Mouse (Mus musculus) hematopoietic stem cell, adult 5-6 weeks (primary cell): Measurements from ENCODE around the gene Fermt2. TPM values are rescaled to one million over a fixed set of nuclear protein-coding genes. Genes with fewer than 3 reads are reported as not detected.

Experiments
- ATAC-seq, 2 experiments: fragments of 125-278 bp in 1 of 2; replicated peaks in 1 of 2; 2 replicates each; pipeline ENCODE4 v1.8.0; 2016 to 2017; ENCODE audit warnings: inconsistent platforms in 2 of 2, mild to moderate bottlenecking in 2 of 2, moderate number of reproducible peaks in 2 of 2, low read depth in 1 of 2, moderate TSS enrichment in 1 of 2; ENCODE audit not compliant: low FRiP score in 2 of 2, poor library complexity in 2 of 2, severe bottlenecking in 2 of 2, insufficient read depth in 1 of 2, low TSS enrichment in 1 of 2
- total RNA-seq: library from RNA; stranded (forward); fragments of 172-1452, 232-1000 nt; gene quantifications from 2 replicates; pipeline ENCODE4 v1.2.3, GENCODE M21; 2017

The Fermt2 gene
- total RNA-seq, 1 experiment from 2014 or later = not detected

DNA sequence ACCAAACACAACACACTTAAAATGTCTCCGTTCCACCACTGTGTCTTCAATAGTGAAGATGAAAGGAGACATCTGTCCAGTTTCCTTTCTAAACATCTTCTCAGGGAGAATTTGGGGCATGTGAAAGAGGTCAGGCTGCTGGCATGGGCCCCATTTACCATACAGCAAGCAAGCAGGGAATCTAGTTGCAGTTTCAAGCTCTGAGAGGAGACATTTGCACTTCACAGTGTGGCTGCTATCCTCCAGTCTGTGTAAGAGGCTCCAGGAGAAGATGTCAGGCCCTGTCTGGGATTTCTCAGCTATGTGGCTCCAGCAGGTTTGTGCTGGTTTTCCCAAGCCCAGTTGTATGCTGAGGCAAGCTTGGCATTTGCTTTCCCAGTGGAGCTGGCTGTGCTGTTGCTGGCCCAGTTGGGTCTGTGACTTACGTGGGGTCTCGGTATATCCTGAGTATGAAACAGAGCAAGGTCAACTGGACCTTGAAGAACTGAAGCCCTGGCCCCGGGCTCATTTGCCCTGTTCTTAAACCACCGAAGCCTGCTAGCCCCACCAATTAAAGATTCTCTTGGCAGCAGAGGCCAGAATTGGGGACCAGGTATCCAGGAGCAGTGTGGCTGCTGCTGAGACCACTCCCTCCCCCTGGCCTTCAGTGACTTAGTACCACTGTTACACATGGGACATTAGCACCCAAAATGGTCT, 76.2 kb downstream of the Fermt2 start:
- ATAC-seq = no peak

DNA sequence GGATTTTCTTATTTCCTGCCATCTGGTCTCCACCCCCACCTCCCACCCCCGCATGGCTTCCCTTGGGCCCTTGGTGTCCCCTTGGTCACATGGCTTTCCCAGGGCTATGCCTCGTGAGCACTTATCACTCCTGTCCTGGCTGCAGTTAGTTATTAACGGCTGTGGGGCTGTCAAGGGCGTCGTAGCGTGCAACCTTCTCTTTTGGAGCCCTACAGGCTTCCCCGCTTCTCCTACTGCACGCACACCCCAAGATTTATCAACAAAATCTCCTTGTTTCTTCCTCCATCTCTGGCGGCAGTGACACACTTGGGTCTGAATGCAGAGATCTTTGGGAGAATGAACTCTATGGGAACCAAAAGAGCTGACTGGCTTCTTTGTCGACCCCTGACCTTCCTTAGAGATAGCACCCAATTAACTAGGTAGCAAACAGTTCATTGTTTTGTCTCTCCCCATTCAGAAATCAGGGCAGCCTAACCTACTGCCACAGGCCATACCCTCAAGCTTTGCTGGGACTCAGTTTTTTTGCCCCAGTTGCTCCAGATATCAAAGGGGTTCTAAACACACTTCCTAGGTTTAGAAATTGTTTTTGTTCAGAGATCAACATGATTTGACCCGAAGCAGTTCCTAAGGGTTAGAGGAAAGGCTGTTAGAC, 76.9 kb downstream of the Fermt2 start:
- ATAC-seq = no peak

- ATAC-seq = no peak
Measured at GRCm38 (mm10) chr14:45452148-45452547, 77.8 kb downstream of the Fermt2 start.

DNA sequence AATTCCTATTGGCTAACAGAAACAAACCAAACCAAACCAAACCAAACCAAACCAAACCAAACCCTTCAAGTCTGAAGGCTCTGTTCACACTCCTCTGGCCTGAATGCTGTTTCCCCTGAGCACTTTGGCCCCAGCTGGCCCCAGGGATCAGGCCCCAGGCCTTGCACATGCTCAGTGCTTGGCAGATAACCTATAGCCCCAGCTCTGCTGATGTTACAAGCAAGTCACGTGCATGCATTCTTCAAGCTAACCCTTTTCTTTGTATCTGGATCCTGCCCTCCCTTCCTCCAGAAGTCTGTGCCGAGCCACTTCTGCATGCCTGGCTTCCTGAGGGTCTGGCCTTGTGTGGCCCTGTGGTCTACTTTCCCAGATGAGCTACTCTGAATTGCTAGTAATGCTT, 78.8 kb downstream of the Fermt2 start:
- no peak; a peak in 1 of 4 replicates for ATAC-seq

DNA sequence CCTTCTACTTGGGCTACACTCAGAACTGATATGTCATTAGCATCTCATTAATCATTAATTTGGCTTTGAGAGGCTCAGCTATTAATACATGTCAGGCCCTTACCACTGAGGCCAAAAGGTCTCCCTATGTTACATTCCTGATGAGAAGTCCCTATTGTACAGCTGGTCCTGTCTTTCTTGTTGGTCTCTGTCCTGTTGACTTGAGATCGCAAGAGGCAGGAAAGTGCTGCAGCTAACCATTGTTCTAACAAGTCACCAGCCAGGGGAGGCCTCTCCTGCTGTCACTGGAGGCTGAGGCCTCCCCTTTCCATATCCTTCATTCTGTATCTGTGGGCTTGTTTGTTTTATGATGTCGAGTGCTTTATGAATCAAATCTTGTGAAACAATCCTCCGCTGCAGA, 83.1 kb downstream of the Fermt2 start:
- ATAC-seq = no peak

- no peak for ATAC-seq
Measured at GRCm38 (mm10) chr14:45445445-45445844, 84.5 kb downstream of the Fermt2 start.

GRCm38 (mm10) chr14:45444870-45445269, 85.0 kb downstream of the Fermt2 start:
- no peak for ATAC-seq

- ATAC-seq = no peak
Measured at GRCm38 (mm10) chr14:45442781-45443560, 86.9 kb downstream of the Fermt2 start.

GRCm38 (mm10) chr14:45441291-45441690, 88.6 kb downstream of the Fermt2 start:
- ATAC-seq = no peak

- ATAC-seq = no peak
Measured at GRCm38 (mm10) chr14:45439387-45439786, 90.5 kb downstream of the Fermt2 start.

- ATAC-seq = no peak
Measured at GRCm38 (mm10) chr14:45438931-45439275, 91.0 kb downstream of the Fermt2 start.

DNA sequence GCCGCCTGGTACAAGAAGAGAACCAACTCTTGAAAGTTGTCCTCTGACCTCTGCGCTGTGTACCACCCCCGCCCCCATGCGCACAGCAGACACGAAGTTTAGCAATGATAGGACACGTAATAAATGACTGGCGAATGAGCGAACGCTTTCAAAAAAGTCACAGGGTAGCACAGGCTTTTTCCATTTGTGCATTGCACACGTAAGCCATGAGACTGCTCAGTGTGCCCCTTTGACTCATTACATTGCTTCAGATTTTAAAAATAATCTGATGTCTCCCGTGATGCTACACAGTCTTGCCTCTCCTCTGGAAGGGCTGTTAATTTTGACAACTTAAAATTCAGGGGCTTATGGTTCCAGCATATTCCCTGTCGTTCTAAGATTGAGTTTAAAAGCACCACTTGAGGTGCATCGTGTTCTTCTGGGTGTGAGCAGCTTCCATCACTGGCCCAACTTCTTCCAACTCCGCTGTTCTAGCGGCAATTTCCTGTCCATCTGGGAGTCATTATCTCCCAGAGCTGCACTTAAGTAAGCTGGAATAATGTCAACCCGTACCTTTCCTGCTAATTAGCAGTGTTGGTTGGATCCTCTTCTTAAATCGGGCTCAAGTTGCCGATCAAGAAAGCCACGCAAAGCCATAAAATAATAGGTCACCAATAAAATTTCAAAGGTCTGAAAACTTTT, 91.5 kb downstream of the Fermt2 start:
- no peak for ATAC-seq

GRCm38 (mm10) chr14:45434220-45434619, 95.7 kb downstream of the Fermt2 start:
- ATAC-seq = no peak

GRCm38 (mm10) chr14:45432003-45432402, 97.9 kb downstream of the Fermt2 start:
- no peak for ATAC-seq

DNA sequence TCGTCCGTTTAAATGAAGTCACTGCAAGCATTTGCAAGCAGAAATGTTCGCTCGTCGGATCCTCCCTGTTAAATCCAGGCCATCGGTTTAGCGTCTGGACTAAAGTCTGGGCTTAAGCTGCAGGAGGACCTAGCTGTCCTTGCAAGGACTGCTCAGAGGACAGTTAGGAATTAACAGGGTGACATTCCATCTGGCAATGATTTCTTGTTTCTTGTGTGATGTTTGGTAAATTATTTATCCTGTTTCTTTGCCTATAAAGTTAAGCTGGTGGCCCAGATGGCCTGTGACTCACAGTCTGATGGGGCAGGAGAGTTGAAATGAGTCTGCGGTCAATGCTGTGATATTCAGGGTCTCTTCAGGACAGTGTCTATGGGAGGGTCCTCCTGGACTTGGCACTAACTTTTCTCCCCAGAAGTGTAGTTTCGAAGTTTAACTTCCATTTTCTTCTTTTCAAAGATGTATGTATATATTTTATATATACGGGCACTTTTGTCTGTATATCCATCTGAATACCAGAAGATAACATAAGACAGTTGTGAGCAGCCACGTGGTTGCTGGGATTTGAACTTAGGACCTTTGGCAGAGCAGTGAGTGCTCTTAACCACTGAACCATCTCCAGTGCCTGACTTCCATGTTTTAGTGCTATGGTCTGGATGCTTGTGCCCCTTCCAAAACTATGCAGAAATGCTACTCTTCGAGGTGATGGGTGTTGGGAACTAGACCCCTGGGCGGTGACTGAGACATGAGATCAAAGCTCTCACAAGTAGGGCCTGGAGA, 99.7 kb downstream of the Fermt2 start:
- ATAC-seq = no peak

GRCm38 (mm10) chr14:45423220-45423619, 106.7 kb downstream of the Fermt2 start:
- peak; percentile 53 to 66; a peak in 2 of 4 replicates for ATAC-seq

DNA sequence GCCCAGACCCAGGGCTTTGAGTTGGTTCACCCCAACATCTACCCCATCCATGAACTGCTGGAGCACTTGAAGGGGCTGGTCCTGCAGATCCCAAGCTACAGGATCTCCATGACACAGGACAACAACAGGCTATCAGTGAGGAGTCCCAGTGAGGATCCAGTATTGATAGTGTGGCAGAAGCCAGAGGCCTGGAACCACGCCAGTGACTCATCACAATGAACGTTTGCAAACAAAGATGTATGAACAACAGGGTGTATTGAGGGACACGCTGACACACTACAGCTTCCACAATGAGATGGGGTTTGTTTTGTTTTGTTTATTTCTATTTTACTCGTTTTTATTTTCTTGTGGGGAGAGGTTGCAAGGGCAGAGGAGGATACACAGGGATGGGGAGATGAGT, 107.5 kb downstream of the Fermt2 start:
- ATAC-seq = no peak
